Mouse (Mus musculus) lung, postnatal 0 days (tissue): ENCODE measurements at regions not wholly inside any gene's neighbourhood (a gene's known extent, or its start where the extent isn't known, plus 50 kb on each side); places are given as distances from the start of the nearest gene placed in this dataset.
"Not testable (repeated sequence)": the region's sequence is repeated elsewhere in the genome, so short reads cannot be mapped to it uniquely, and the experiment has no call there.

ENCODE experiments used
- ATAC-seq: fragments of 200-750 bp; cut with Nextera tagmentation; 2 replicates; pipeline ENCODE4 v1.8.0; 2017; ENCODE audit warnings: moderate library complexity
- DNase-seq: peaks from one replicate; pipeline ENCODE4 v3.0.0-alpha.2; 2016; ENCODE audit warnings: low spot score
- H3K27ac ChIP-seq: fragments of 300-500 bp; sonication (generic); 2 replicates; pipeline ENCODE4 v1.5.1; 2014; ENCODE audit warnings: antibody characterized with exemption, mild to moderate bottlenecking, low read length, mixed read lengths
- H3K27me3 ChIP-seq: fragments of 300-500 bp; sonication (generic); replicated peaks from 2 replicates; pipeline ENCODE4 v1.6.1; 2014; ENCODE audit warnings: low read length, mixed read lengths; ENCODE audit not compliant: insufficient read depth
- H3K36me3 ChIP-seq: fragments of 300-500 bp; sonication (generic); 2 replicates; pipeline ENCODE4 v1.6.1; 2014; ENCODE audit warnings: low read length, mixed read lengths; ENCODE audit not compliant: insufficient read depth
- H3K4me1 ChIP-seq: fragments of 300-500 bp; sonication (generic); 2 replicates; pipeline ENCODE4 v1.6.1; 2014; ENCODE audit warnings: antibody characterized with exemption, low read depth, low read length, mixed read lengths; ENCODE audit not compliant: insufficient read depth
- H3K4me2 ChIP-seq: fragments of 300-500 bp; sonication (generic); replicated peaks from 2 replicates; pipeline ENCODE4 v1.6.1; 2014; ENCODE audit warnings: low read depth, mild to moderate bottlenecking, low read length, moderate library complexity, mixed read lengths
- H3K4me3 ChIP-seq: fragments of 300-500 bp; sonication (generic); 2 replicates; pipeline ENCODE4 v1.5.1; 2014; ENCODE audit warnings: low read depth, low read length
- H3K9ac ChIP-seq: fragments of 300-500 bp; sonication (generic); replicated peaks from 2 replicates; pipeline ENCODE4 v1.6.1; 2014; ENCODE audit warnings: low read depth, mild to moderate bottlenecking
- H3K9me3 ChIP-seq: fragments of 300-500 bp; sonication (generic); 2 replicates; pipeline ENCODE4 v1.6.1; 2016; ENCODE audit warnings: low read length, mixed read lengths
- CTCF ChIP-seq: IDR thresholded peaks from 2 replicates; pipeline ENCODE4 v1.5.1; 2016; ENCODE audit warnings: antibody characterized with exemption, mild to moderate bottlenecking
- EP300 ChIP-seq: IDR thresholded peaks from 2 replicates; pipeline ENCODE4 v1.6.1; 2016; ENCODE audit warnings: antibody characterized with exemption, mild to moderate bottlenecking, control low read depth
- WGBS: fragments of 180-500 bp; shearing (Covaris S2); extraction: QIAGEN DNeasy Blood & Tissue Kit; methylation state at CpG from one replicate; pipeline ENCODE4 v1.1.7; 2014; 5-methylcytosine and 5-hydroxymethylcytosine counted together

DNA sequence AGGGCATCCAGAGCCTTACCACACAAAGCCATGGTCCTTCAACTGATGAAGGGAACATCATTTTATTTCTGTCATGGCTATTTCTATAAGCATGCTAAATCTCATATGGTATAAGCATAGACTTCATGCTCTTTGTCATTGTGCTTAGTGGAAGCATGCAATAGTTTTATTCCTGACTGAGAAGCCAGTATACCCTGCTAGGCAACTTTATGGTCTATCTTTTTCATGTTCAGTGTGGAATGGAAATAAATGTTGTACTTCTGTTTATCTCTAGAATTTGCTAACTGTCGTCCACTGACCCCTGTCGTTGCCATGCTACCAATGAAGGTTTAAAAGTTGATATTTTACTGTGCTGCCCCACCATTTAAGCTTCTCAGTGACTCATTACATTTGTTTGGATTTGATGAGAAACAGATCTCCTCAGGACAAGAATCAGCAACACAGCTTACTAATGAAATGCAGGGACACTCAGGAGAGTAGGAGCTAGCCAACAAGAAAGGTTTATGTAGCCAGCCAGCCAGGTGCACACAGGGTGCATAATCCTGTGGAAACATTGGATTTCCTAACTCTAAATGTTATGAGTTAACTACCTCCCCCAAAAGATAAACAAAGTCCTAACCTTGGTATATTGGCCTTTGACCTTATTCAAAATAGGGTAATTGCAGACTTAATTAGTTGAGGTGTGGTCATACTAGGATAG is 364.3 kb upstream of the Ngly1 start:
- H3K27ac ChIP-seq: no peak overlapping the region
- H3K9ac ChIP-seq: no peak overlapping the region
- H3K4me3 ChIP-seq: no peak overlapping the region
- no peaks in the 10 kb centered on the region for H3K9me3 ChIP-seq
- no peak for TF ChIP-seq EP300
- no peak for TF ChIP-seq CTCF
- no peaks in the 10 kb centered on the region for H3K36me3 ChIP-seq
- 49% methylated on average over 2 of the region's 2 CpGs for WGBS
- no peak for ATAC-seq
- H3K4me2 ChIP-seq: no peak overlapping the region
- no peak for DNase-seq
- no peaks in the 10 kb centered on the region for H3K4me1 ChIP-seq
- no peaks in the 10 kb centered on the region for H3K27me3 ChIP-seq

DNA sequence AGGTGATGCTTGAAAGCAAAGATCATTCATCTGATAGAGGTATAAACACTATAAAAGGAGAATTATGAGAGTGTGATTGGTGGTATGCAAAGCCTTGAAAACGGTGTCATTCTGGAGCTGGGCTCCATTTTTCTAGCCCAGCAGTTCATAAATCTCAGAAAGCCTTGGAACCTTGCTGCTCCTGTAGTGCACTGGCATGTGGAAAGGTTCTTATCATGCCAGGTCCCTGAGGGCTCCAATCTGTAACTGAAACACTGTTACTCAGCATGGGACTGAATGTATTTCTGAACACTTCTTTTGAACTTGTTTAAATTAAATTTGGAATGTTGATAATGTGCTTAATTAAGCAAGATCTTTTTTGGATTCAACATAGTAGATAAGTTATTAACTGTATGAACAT is 352.0 kb upstream of the Ngly1 start:
- WGBS: 48% methylated on average over 1 of the region's 1 CpGs
- H3K9me3 ChIP-seq: no peaks in the 10 kb centered on the region
- no peak overlapping the region for H3K4me2 ChIP-seq
- no peak for ATAC-seq
- no peak overlapping the region for H3K27ac ChIP-seq
- no peak for DNase-seq
- H3K27me3 ChIP-seq: no peaks in the 10 kb centered on the region
- no peaks in the 10 kb centered on the region for H3K36me3 ChIP-seq
- no peak overlapping the region for H3K4me3 ChIP-seq
- no peaks in the 10 kb centered on the region for H3K4me1 ChIP-seq
- TF ChIP-seq CTCF (no peak), EP300 (no peak)
- no peak overlapping the region for H3K9ac ChIP-seq

DNA sequence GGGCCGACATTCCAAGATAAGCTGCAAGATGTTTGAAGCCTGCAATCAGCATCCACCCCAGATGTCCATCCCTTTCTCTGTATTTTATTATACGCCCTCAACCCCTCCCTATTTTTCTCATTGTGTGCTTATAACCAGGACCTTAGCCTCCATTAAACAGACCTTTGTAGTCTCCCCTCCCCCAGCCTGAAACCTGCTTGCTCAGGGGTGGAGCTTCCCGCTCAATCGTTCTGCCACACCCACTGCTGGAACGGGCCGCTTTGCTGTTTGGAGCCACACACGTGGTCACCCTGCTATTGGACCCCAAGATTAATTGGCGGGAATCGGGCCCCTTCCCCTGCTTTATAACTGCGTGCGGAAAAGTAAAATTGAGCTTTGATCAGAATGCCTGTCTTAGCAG is 342.7 kb upstream of the Ngly1 start:
- H3K9me3 ChIP-seq, H3K27ac ChIP-seq, H3K9ac ChIP-seq, H3K4me2 ChIP-seq, ATAC-seq, H3K27me3 ChIP-seq, H3K4me1 ChIP-seq, H3K36me3 ChIP-seq, DNase-seq, H3K4me3 ChIP-seq: not testable (repeated sequence)
- 50% methylated on average over 11 of the region's 11 CpGs for WGBS

DNA sequence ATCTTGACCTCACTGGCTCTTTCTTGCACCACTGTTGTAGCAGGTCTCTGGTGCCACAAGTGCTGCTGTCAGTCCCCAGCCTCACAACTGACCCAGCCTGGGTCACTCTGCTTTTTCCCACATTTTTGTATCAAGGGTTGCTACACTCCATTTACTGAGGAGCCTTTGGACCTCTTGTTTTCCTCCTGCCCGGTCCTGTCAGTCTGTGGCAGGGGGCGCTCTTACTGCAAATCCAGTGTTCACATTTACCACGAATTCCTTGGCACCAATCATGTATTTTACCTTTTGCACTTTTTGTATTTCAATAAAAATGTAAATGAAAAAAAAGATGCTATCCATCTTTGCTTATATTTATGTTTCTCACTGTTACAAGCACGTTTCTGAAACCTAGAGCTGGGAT is 335.9 kb upstream of the Ngly1 start:
- not testable (repeated sequence) for H3K4me3 ChIP-seq, ATAC-seq, H3K4me1 ChIP-seq, H3K36me3 ChIP-seq, H3K4me2 ChIP-seq, H3K9me3 ChIP-seq, H3K9ac ChIP-seq, H3K27ac ChIP-seq, H3K27me3 ChIP-seq, DNase-seq
- 60% methylated on average over 4 of the region's 4 CpGs for WGBS

DNA sequence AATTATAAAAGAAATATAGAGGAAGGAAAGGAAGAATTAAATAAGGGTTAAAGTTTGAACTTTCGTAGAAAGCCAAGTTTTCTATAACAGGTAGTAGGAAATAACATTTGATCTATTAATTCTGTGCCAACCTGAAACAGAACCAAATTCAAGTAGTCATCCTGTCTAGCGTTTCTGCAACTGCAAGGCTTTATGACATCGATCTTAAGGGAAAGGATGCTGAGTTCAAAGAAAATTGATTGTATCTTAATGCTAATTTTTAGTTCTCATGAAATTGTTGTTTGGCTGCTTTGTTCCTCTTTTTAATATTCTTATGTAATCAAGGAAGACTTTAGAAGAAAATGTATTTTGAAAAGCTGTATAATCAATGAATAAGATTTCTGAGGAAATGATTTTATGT is 334.9 kb upstream of the Ngly1 start:
- WGBS: 82% methylated on average over 3 of the region's 3 CpGs

DNA sequence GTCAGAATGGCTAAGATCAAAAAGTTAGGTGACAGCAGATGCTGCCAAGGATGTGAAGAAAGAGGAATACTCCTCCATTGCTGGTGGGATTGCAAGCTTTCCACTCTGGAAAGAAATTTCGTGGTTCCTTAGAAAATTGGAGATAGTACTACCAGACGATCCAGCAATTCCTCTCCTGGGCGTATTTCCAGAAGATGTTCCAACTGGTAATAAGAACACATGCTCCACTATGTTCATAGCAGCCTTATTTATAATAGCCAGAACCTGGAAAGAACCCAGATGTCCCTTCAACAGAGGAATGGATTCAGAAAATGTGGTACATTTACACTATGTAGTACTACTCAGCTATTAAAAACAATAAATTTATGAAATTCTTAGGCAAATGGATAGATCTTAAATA is 324.4 kb upstream of the Ngly1 start:
- not testable (repeated sequence) for H3K27ac ChIP-seq, H3K9ac ChIP-seq, H3K4me2 ChIP-seq, H3K36me3 ChIP-seq, H3K4me3 ChIP-seq, H3K27me3 ChIP-seq, DNase-seq, ATAC-seq, H3K9me3 ChIP-seq, H3K4me1 ChIP-seq
- WGBS: 79% methylated on average over 3 of the region's 3 CpGs

More for the DNA sequence above, 334.9 kb upstream of the Ngly1 start:
- no peak overlapping the region for H3K9ac ChIP-seq
- no peak for TF ChIP-seq EP300
- TF ChIP-seq CTCF: no peak
- no peak for DNase-seq
- no peaks in the 10 kb centered on the region for H3K4me1 ChIP-seq
- no peaks in the 10 kb centered on the region for H3K36me3 ChIP-seq
- H3K4me2 ChIP-seq: no peak overlapping the region
- no peak for ATAC-seq
- no peak overlapping the region for H3K4me3 ChIP-seq
- H3K9me3 ChIP-seq: no peaks in the 10 kb centered on the region
- no peaks in the 10 kb centered on the region for H3K27me3 ChIP-seq
- no peak overlapping the region for H3K27ac ChIP-seq

DNA sequence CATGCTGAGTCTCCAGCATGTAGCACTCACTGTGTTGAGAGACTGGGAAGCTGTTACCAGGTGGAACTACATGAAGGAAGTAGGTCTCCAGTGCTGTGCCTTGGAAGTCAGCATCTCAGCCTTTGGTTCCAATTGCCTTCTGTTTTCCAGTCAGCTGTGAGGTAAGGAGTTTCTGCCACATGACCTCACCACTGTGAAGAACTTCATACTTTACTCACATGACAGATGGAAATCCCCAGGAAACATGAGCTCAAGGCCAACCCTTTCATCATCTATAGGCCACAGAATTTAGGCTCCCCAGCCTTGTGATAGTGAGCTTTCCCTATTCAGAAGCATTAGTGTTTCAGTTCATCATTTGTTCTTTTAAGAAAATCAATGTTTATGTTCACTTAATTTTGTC is 314.4 kb upstream of the Ngly1 start:
- no peak for DNase-seq
- H3K4me1 ChIP-seq: no peaks in the 10 kb centered on the region
- no peaks in the 10 kb centered on the region for H3K9me3 ChIP-seq
- H3K36me3 ChIP-seq: no peaks in the 10 kb centered on the region
- H3K9ac ChIP-seq: no peak overlapping the region
- no peak overlapping the region for H3K27ac ChIP-seq
- TF ChIP-seq EP300 (no peak), CTCF (no peak)
- ATAC-seq: no peak
- no peaks in the 10 kb centered on the region for H3K27me3 ChIP-seq
- no peak overlapping the region for H3K4me2 ChIP-seq
- H3K4me3 ChIP-seq: no peak overlapping the region
